Mouse (Mus musculus) ovary, postnatal 14 days (tissue): ENCODE measurements around the gene Zswim3.
"Not testable (repeated sequence)": the region's sequence is repeated elsewhere in the genome, so short reads cannot be mapped to it uniquely, and the experiment has no call there.

ENCODE experiments used
- DNase-seq: peaks from one replicate; pipeline ENCODE4 v3.0.0; 2022; ENCODE audit warnings: low spot score

The Zswim3 gene

GRCm38 (mm10) chr2:164856309-164857100 lies 51.6 kb downstream of the Zswim3 start:
- DNase-seq = no peak

GRCm38 (mm10) chr2:164857101-164857821 lies 52.4 kb downstream of the Zswim3 start, which contains the start of gene Pltp:
TSS of gene Pltp (minus strand) at chr2:164857711.
- DNase-seq = peak; percentile 44

- no peak for DNase-seq
These were observed 53.1 kb downstream of the Zswim3 start for GRCm38 (mm10) chr2:164857842-164858553.

GRCm38 (mm10) chr2:164859155-164859554 lies 54.3 kb downstream of the Zswim3 start:
- DNase-seq = no peak

- DNase-seq = no peak
These were observed 54.9 kb downstream of the Zswim3 start for GRCm38 (mm10) chr2:164859640-164860432.

- DNase-seq = no peak
These were observed 56.2 kb downstream of the Zswim3 start for GRCm38 (mm10) chr2:164861094-164861493.

GRCm38 (mm10) chr2:164862179-164862861 lies 57.4 kb downstream of the Zswim3 start:
- DNase-seq = peak; percentile 67

GRCm38 (mm10) chr2:164863411-164863810 lies 58.5 kb downstream of the Zswim3 start:
- DNase-seq = not testable (repeated sequence)

GRCm38 (mm10) chr2:164864593-164864992 lies 59.7 kb downstream of the Zswim3 start:
- DNase-seq = no peak

- DNase-seq = peak; percentile 46
These were observed 62.0 kb downstream of the Zswim3 start for GRCm38 (mm10) chr2:164866741-164867551.

- no peak for DNase-seq
These were observed 62.7 kb downstream of the Zswim3 start for GRCm38 (mm10) chr2:164867566-164867965.

- DNase-seq = no peak
These were observed 63.6 kb downstream of the Zswim3 start for GRCm38 (mm10) chr2:164868491-164868890.
